Mouse (Mus musculus) CH12.LX (cell line): ENCODE results near the gene Ehd1. TPM values are rescaled to one million over a fixed set of nuclear protein-coding genes. Genes with fewer than 3 reads are reported as not detected.

Experiments used
- DNase-seq: peaks from one replicate; pipeline ENCODE4 v3.0.0-alpha.2; 2013; ENCODE audit errors: extremely low read depth
- H3K27ac ChIP-seq: 2 replicates; pipeline ENCODE4 v1.5.1; 2012; ENCODE audit warnings: low read depth, mild to moderate bottlenecking, control low read depth, moderate library complexity; ENCODE audit not compliant: insufficient read depth
- H3K27me3 ChIP-seq: replicated peaks from 2 replicates; pipeline ENCODE3; 2012; ENCODE audit warnings: inconsistent platforms
- H3K36me3 ChIP-seq, 2 experiments: replicated peaks in 1 of 2; 2 replicates each; pipeline versions ENCODE3 to v1.6.1; 2012; ENCODE audit warnings: inconsistent platforms in 1 of 2, low read length in 1 of 2, mild to moderate bottlenecking in 1 of 2, mixed read lengths in 1 of 2, moderate library complexity in 1 of 2; ENCODE audit not compliant: control insufficient read depth in 1 of 2, insufficient read depth in 1 of 2
- H3K4me1 ChIP-seq, 2 experiments: 2 replicates each; pipeline ENCODE4 v1.6.1; 2012; ENCODE audit warnings: inconsistent platforms in 1 of 2, moderate library complexity in 1 of 2; ENCODE audit not compliant: insufficient read depth in 2 of 2, control insufficient read depth in 1 of 2
- H3K4me2 ChIP-seq: 2 replicates; pipeline ENCODE4 v1.6.1; 2012; ENCODE audit warnings: low read depth, mild to moderate bottlenecking, control low read depth; ENCODE audit not compliant: poor library complexity, insufficient read depth, severe bottlenecking
- H3K4me3 ChIP-seq, 3 experiments: fragments of 150-350 bp in 1 of 3; sonication (generic) in 1 of 3; replicated peaks in 1 of 3; 2 replicates each; pipeline versions ENCODE3 to v1.5.1; 2011 to 2012; ENCODE audit warnings: low read depth in 2 of 3, low read length in 2 of 3, mild to moderate bottlenecking in 2 of 3, moderate library complexity in 2 of 3, control low read depth in 1 of 3, improper control_type of control experiment in 1 of 3, inconsistent platforms in 1 of 3, mixed read lengths in 1 of 3; ENCODE audit not compliant: poor library complexity in 1 of 3
- H3K79me2 ChIP-seq: replicated peaks from 2 replicates; pipeline ENCODE4 v1.6.1; 2012; ENCODE audit warnings: mild to moderate bottlenecking, moderate library complexity; ENCODE audit not compliant: control insufficient read depth, poor library complexity, insufficient read depth, severe bottlenecking; ENCODE audit errors: extremely low read depth
- H3K9ac ChIP-seq: 2 replicates; pipeline ENCODE4 v1.6.1; 2012; ENCODE audit warnings: low read depth, mild to moderate bottlenecking, control low read depth, moderate library complexity; ENCODE audit not compliant: insufficient read depth
- H3K9me3 ChIP-seq: replicated peaks from 2 replicates; pipeline ENCODE3; 2012; ENCODE audit warnings: low read length, inconsistent platforms, mixed read lengths
- CTCF ChIP-seq, 2 experiments: IDR thresholded peaks in 1 of 2; conservative IDR thresholded peaks in 1 of 2; 2 replicates each; pipeline ENCODE4 v1.5.1; 2011 to 2012; ENCODE audit warnings: low read depth in 2 of 2, low read length in 2 of 2, improper control_type of control experiment in 1 of 2, inconsistent platforms in 1 of 2, mild to moderate bottlenecking in 1 of 2, moderate library complexity in 1 of 2
- E2F4 ChIP-seq: IDR thresholded peaks from 2 replicates; pipeline ENCODE4 v1.6.1; 2011; ENCODE audit warnings: low read depth, low read length, improper control_type of control experiment; ENCODE audit not compliant: insufficient replicate concordance
- JUN ChIP-seq: IDR thresholded peaks from 2 replicates; pipeline ENCODE4 v1.6.1; 2011; ENCODE audit warnings: low read depth, mild to moderate bottlenecking, low read length, improper control_type of control experiment, moderate library complexity; ENCODE audit not compliant: insufficient read depth
- KAT2A ChIP-seq: IDR thresholded peaks from 2 replicates; pipeline ENCODE4 v1.6.1; 2012; ENCODE audit warnings: low read length, improper control_type of control experiment, inconsistent platforms; ENCODE audit not compliant: insufficient replicate concordance
- MAFK ChIP-seq: IDR thresholded peaks from 2 replicates; pipeline ENCODE4 v1.6.1; 2011; ENCODE audit warnings: low read length, improper control_type of control experiment; ENCODE audit not compliant: insufficient replicate concordance
- MAZ ChIP-seq: IDR thresholded peaks from 2 replicates; pipeline ENCODE4 v1.6.1; 2012; ENCODE audit warnings: low read depth, mild to moderate bottlenecking, inconsistent platforms, low read length, improper control_type of control experiment, moderate library complexity
- MXI1 ChIP-seq: IDR thresholded peaks from 2 replicates; pipeline ENCODE4 v1.6.1; 2011; ENCODE audit warnings: mild to moderate bottlenecking, low read depth, low read length, improper control_type of control experiment
- MYC ChIP-seq: IDR thresholded peaks from 2 replicates; pipeline ENCODE4 v1.6.1; 2011; ENCODE audit warnings: low read depth, mild to moderate bottlenecking, improper control_type of control experiment, low read length
- NELFE ChIP-seq: IDR thresholded peaks from 2 replicates; pipeline ENCODE4 v1.6.1; 2011; ENCODE audit warnings: low read depth, low read length, improper control_type of control experiment
- PAX5 ChIP-seq: IDR thresholded peaks from 2 replicates; pipeline ENCODE4 v1.6.1; 2012; ENCODE audit warnings: low read length, inconsistent platforms, mixed read lengths
- POLR2A ChIP-seq: IDR thresholded peaks from 2 replicates; pipeline ENCODE4 v1.6.1; 2011; ENCODE audit warnings: low read depth, mild to moderate bottlenecking, improper control_type of control experiment, low read length
- RCOR1 ChIP-seq: conservative IDR thresholded peaks from 2 replicates; pipeline ENCODE4 v1.6.1; 2012; ENCODE audit warnings: low read depth, mild to moderate bottlenecking, inconsistent platforms, low read length, improper control_type of control experiment
- TBP ChIP-seq: conservative IDR thresholded peaks from 2 replicates; pipeline ENCODE4 v1.6.1; 2011; ENCODE audit warnings: low read depth, low read length, improper control_type of control experiment
- TCF12 ChIP-seq: IDR thresholded peaks from 2 replicates; pipeline ENCODE4 v1.6.1; 2014; ENCODE audit warnings: low read depth, mild to moderate bottlenecking, inconsistent platforms, low read length, improper control_type of control experiment
- ZKSCAN1 ChIP-seq: IDR thresholded peaks from 2 replicates; pipeline ENCODE4 v1.6.1; 2012; ENCODE audit warnings: low read depth, inconsistent platforms, low read length, improper control_type of control experiment, borderline replicate concordance
- ZNF384 ChIP-seq: IDR thresholded peaks from 2 replicates; pipeline ENCODE4 v1.6.1; 2012; ENCODE audit warnings: low read depth, low read length, improper control_type of control experiment, inconsistent platforms
- dilution Hi-C: fragments of 300-500 bp; cut with MboI; formaldehyde crosslinking; loops from 2 replicates; pipeline ENCODE4 v1.14.3; 2020; ENCODE audit warnings: low sequenced_read_pairs; ENCODE audit not compliant: extremely low pct_unique_long_range_greater_than_20kb, extremely low pct_ligation_motif_present
- in situ Hi-C: fragments of 300-500 bp; cut with MboI; formaldehyde crosslinking; loops from 3 replicates; pipeline ENCODE4 v1.14.3; 2019; ENCODE audit warnings: low sequenced_read_pairs, low pct_ligation_motif_present, low pct_unique_long_range_greater_than_20kb, mixed read lengths
- polyA plus RNA-seq: library from polyadenylated mRNA; unstranded; fragments of >175 nt; gene quantifications from 2 replicates; pipeline ENCODE4 v1.2.1, GENCODE M21; 2012; ENCODE audit warnings: low read depth; ENCODE audit not compliant: insufficient read length
- total RNA-seq, 2 experiments: library from RNA; depleted of rRNA; stranded (reverse); fragments of 300-350 nt in 1 of 2; fragments of >200 nt in 1 of 2; gene quantifications; 2 replicates each; pipeline ENCODE4 v1.2.3; 2012 to 2014

The Ehd1 gene
- total and polyA plus RNA-seq, 3 experiments = 131 to 400 (median 245) TPM

DNA sequence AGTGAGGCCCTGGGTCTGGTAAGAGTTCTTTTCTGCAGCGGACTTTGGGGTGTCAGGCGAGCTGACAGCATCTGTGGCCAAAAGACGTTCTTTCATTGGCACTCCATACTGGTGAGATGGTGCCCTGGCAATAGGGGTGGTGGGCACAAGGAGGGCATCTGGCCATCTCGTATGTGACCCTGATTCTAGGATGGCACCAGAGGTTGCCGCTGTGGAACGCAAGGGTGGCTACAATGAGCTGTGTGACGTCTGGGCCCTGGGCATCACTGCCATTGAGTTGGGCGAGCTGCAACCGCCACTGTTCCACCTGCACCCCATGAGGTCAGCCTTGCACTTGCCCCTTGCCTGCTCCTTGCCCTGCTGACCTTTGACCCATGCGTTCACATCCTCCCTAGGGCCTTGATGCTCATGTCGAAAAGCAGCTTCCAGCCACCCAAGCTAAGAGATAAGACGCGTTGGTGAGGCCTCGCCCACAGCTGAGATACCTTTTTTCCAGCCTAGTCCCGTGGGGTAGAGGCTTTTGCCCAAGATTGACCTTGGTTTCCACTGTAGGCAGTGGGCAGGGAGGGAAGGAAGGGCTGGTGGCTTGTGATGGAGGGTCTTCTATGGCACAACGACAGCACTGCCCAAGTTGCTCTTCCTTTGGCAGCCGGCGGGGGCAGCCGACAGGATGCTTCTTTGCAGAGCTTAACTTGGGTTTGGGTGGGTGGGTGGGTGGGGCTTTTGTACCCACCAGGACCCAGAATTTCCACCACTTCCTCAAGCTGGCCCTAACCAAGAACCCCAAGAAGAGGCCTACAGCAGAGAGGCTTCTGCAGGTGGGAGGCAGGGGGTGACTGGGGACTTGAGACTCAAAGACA lies 66.8 kb downstream of the Ehd1 start:
- peak overlapping the region; percentile 77; the same call in 1 of the 2 replicates for H3K27ac ChIP-seq
- no peaks in the 10 kb centered on the region for H3K27me3 ChIP-seq

DNA sequence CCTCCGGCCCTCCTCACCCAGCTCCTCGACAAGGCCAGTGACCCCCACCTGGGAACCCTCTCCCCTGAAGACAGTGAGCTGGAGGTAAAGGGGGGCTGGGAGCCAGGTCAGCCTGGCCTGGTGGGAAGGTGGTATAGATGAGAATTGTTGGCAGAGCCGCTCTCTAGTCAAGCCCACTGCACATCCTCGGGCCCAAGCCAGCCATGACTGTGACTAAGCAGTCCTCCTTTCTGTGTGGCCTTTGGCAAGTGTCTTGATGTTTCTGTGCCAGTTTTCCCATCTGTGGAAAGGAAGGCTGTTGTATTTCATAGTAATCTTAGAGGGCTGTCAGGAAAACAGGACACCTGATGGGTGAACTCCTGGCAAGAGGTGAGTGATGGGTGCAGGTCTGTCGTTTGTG lies 67.5 kb downstream of the Ehd1 start:
- TF ChIP-seq E2F4 (no peak), MYC (no peak), ZNF384 (no peak), MAZ (no peak), KAT2A (no peak), TCF12 (no peak), MAFK (no peak), PAX5 (no peak), ZKSCAN1 (no peak), NELFE (no peak), MXI1 (no peak), TBP (no peak), RCOR1 (no peak), JUN (no peak), POLR2A (no peak)
- TF ChIP-seq, all 38 proteins: peak for 0
- in situ Hi-C loops = no loop called here
- no peaks in the 10 kb centered on the region for H3K9me3 ChIP-seq
- H3K36me3 ChIP-seq = peaks cover 62 to 73% of the 10 kb centered on the region in 2 experiments
- no peak for DNase-seq
- dilution Hi-C loops = no loop called here
- H3K27me3 ChIP-seq = no peaks in the 10 kb centered on the region
- H3K4me2 ChIP-seq = no peak overlapping the region
- H3K79me2 ChIP-seq = peaks cover 10% of the 10 kb centered on the region; the same call in 1 of the 2 replicates
- H3K4me3 ChIP-seq = no peak overlapping the region
- no peak overlapping the region for H3K9ac ChIP-seq
- peaks cover 25 to 72% of the 10 kb centered on the region in 2 experiments for H3K4me1 ChIP-seq
- no peak overlapping the region for H3K27ac ChIP-seq

More for the DNA sequence above, 66.8 kb downstream of the Ehd1 start:
- dilution Hi-C loops = no loop called here
- no peak for DNase-seq
- in situ Hi-C loops = no loop called here
- Histone ChIP-seq H3K9me3 (no peaks in the 10 kb centered on the region), H3K4me1 (peaks cover 28 to 72% of the 10 kb centered on the region in 2 experiments), H3K36me3 (peaks cover 63 to 73% of the 10 kb centered on the region in 2 experiments), H3K9ac (peak overlapping the region; percentile 81; the same call in 1 of the 2 replicates), H3K4me3 (peak overlapping the region in 2 of 3 experiments; percentile 22 to 75), H3K4me2 (0 out of 2 replicates have a peak overlapping the region, but pooled peaks have one; percentile 90), H3K79me2 (peaks cover 16% of the 10 kb centered on the region)
- TF ChIP-seq NELFE = no peak
- peak in 1 of 2 experiments; percentile 11; a peak in 1 of 4 replicates for TF ChIP-seq CTCF (conservative IDR thresholded peaks at IDR 0.05 in 1 of 2, IDR thresholded peaks at IDR 0.05 in 1 of 2; ENCODE audit: low read depth in 2 of 2, low read length in 2 of 2)
